10 mouse cellular contexts compared by ENCODE assay signal in the genomic region with DNA sequence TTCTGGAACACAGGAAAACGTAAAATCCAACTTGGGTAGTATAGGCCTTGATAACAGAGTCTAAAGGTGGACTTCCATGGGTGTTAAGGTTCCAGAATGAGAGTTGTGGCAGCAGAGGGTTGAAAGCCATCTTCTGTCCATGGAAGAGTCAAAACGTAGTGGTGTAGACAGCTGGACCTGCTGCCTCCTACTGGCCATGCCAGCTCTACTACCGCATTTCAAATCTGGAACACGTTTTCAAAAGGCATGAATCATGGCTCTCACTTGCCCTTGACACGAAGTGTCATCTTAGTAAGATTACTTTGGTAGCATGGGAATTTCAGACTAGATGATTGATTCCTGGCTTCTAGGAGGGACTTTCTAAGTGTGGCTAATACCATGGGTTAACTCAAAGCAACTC. TPM values are rescaled to one million over a fixed set of nuclear protein-coding genes. Genes with fewer than 3 reads are reported as not detected.
DNase-seq lines count a peak whose midpoint lies in the region; ATAC-seq and TF ChIP-seq lines count a peak whose summit lies in the region.
"Had no signal": no experiment of that assay in that cellular context is flagged by ENCODE, and none has a peak within 500 bp of the region (broad histone marks: within the 10 kb centered on the region; RNA-seq: fewer than 3 reads in every experiment).

No protein-coding gene starts in this region.

- H3K27me3 ChIP-seq in heart, postnatal 0 days (ENCODE audit: control insufficient read depth, insufficient read depth, low read length), result no peaks in the 10 kb centered on the region
- H3K27me3 ChIP-seq in heart, embryonic 12.5 days (replicated peaks), result no peaks in the 10 kb centered on the region
- no peaks in the 10 kb centered on the region for H3K27me3 ChIP-seq in forebrain, embryonic 14.5 days (replicated peaks; ENCODE audit: control insufficient read depth, insufficient read depth, low read length)
- H3K27me3 ChIP-seq in forebrain, embryonic 15.5 days, result no peaks in the 10 kb centered on the region
- H3K27me3 ChIP-seq: hindbrain, embryonic 15.5 days; neural tube, embryonic 13.5 days had no signal

- no peak overlapping the region for H3K9ac ChIP-seq in heart, postnatal 0 days (replicated peaks; ENCODE audit: low read depth, low read length)
- no peak overlapping the region for H3K9ac ChIP-seq in heart, embryonic 12.5 days
- H3K9ac ChIP-seq in forebrain, embryonic 14.5 days (ENCODE audit: low read length), result no peak overlapping the region
- H3K9ac ChIP-seq in forebrain, embryonic 15.5 days (replicated peaks), result no peak overlapping the region
- H3K9ac ChIP-seq: hindbrain, embryonic 15.5 days; neural tube, embryonic 13.5 days had no signal

- H3K27ac ChIP-seq in heart, postnatal 0 days (ENCODE audit: low read depth), result no peak overlapping the region
- no peak overlapping the region for H3K27ac ChIP-seq in heart, embryonic 12.5 days (ENCODE audit: poor library complexity, severe bottlenecking)
- no peak overlapping the region for H3K27ac ChIP-seq in forebrain, embryonic 14.5 days (ENCODE audit: low read depth, low read length)
- H3K27ac ChIP-seq in forebrain, embryonic 15.5 days (replicated peaks), result no peak overlapping the region
- H3K27ac ChIP-seq: hindbrain, embryonic 15.5 days; neural tube, embryonic 13.5 days had no signal

- peak; percentile 12 for DNase-seq in heart, postnatal 0 days (ENCODE audit: low spot score)
- DNase-seq in NIH3T3 (ENCODE audit: low read depth), result peak; percentile 38
- DNase-seq in induced T-regulatory cell, adult 2 months (ENCODE audit: low read depth), result peak; percentile 40
- no peak for DNase-seq in forebrain, embryonic 14.5 days (ENCODE audit: low spot score)

- no peaks in the 10 kb centered on the region for H3K9me3 ChIP-seq in heart, postnatal 0 days (replicated peaks; ENCODE audit: control insufficient read depth, low read length)
- H3K9me3 ChIP-seq in heart, embryonic 12.5 days (replicated peaks), result no peaks in the 10 kb centered on the region
- H3K9me3 ChIP-seq in forebrain, embryonic 14.5 days (replicated peaks; ENCODE audit: control insufficient read depth, low read length), result no peaks in the 10 kb centered on the region
- H3K9me3 ChIP-seq in forebrain, embryonic 15.5 days, result no peaks in the 10 kb centered on the region
- H3K9me3 ChIP-seq: hindbrain, embryonic 15.5 days; neural tube, embryonic 13.5 days had no signal

- TF ChIP-seq EP300 in heart, postnatal 0 days (IDR thresholded peaks at IDR 0.05; ENCODE audit: low read depth), result no peak

- peak; percentile 47 for TF ChIP-seq CTCF in heart, postnatal 0 days (IDR thresholded peaks at IDR 0.05; ENCODE audit: low read depth)

- H3K4me1 ChIP-seq in heart, postnatal 0 days (ENCODE audit: control insufficient read depth, insufficient read depth), result no peaks in the 10 kb centered on the region
- H3K4me1 ChIP-seq in heart, embryonic 12.5 days (replicated peaks), result no peaks in the 10 kb centered on the region
- H3K4me1 ChIP-seq in forebrain, embryonic 14.5 days (ENCODE audit: control insufficient read depth, insufficient read depth, low read length), result no peaks in the 10 kb centered on the region
- H3K4me1 ChIP-seq in forebrain, embryonic 15.5 days, result no peaks in the 10 kb centered on the region
- H3K4me1 ChIP-seq: hindbrain, embryonic 15.5 days had no signal

- no peak for ATAC-seq in heart, postnatal 0 days (ENCODE audit: insufficient read depth, low read depth)
- ATAC-seq in heart, embryonic 12.5 days (ENCODE audit: insufficient number of reproducible peaks, low FRiP score), result no peak
- ATAC-seq in neutrophil, adult 5-6 weeks (ENCODE audit: extremely low read depth, insufficient number of reproducible peaks, low FRiP score, poor library complexity, severe bottlenecking), result peak; percentile 59; the same call in 1 of the 2 replicates
- no peak for ATAC-seq in forebrain, embryonic 14.5 days
- no peak for ATAC-seq in forebrain, embryonic 15.5 days (replicated peaks)
- ATAC-seq in activated CD4-positive, CD25-positive, alpha-beta regulatory T cell, adult 4 months, result no peak

- no peak overlapping the region for H3K4me2 ChIP-seq in heart, postnatal 0 days (ENCODE audit: low read depth, low read length)
- H3K4me2 ChIP-seq in heart, embryonic 12.5 days, result no peak overlapping the region
- H3K4me2 ChIP-seq in forebrain, embryonic 14.5 days (ENCODE audit: low read length), result no peak overlapping the region
- H3K4me2 ChIP-seq in forebrain, embryonic 15.5 days (replicated peaks), result no peak overlapping the region
- H3K4me2 ChIP-seq: hindbrain, embryonic 15.5 days; neural tube, embryonic 13.5 days had no signal

- no peak overlapping the region for H3K4me3 ChIP-seq in heart, postnatal 0 days (ENCODE audit: low read depth, low read length)
- no peak overlapping the region for H3K4me3 ChIP-seq in heart, embryonic 12.5 days
- H3K4me3 ChIP-seq in forebrain, embryonic 14.5 days (ENCODE audit: low read depth, low read length), result no peak overlapping the region
- no peak overlapping the region for H3K4me3 ChIP-seq in forebrain, embryonic 15.5 days
- H3K4me3 ChIP-seq: hindbrain, embryonic 15.5 days; neural tube, embryonic 13.5 days had no signal

- WGBS in heart, postnatal 0 days, result 43% methylated on average over 5 of the region's 5 CpGs
- 60% methylated on average over 5 of the region's 5 CpGs for WGBS in heart, embryonic 12.5 days
- WGBS in forebrain, embryonic 14.5 days, result 81% methylated on average over 5 of the region's 5 CpGs
- 74% methylated on average over 5 of the region's 5 CpGs for WGBS in forebrain, embryonic 15.5 days

- H3K36me3 ChIP-seq in heart, postnatal 0 days (replicated peaks; ENCODE audit: control insufficient read depth, insufficient read depth, low read length), result no peaks in the 10 kb centered on the region
- H3K36me3 ChIP-seq in heart, embryonic 12.5 days, result no peaks in the 10 kb centered on the region
- no peaks in the 10 kb centered on the region for H3K36me3 ChIP-seq in forebrain, embryonic 14.5 days (ENCODE audit: control insufficient read depth, insufficient read depth, low read length)
- H3K36me3 ChIP-seq in forebrain, embryonic 15.5 days, result no peaks in the 10 kb centered on the region
- H3K36me3 ChIP-seq: hindbrain, embryonic 15.5 days; neural tube, embryonic 13.5 days had no signal

RNA-seq across cellular contexts. Expression of gene Cecr2, which starts 8.0 kb away (rescaled TPM):
- total RNA-seq in heart, postnatal 0 days (2014; rRNA removed; ENCODE audit: low replicate concordance), result 3.6 and 5.8 TPM in 2 replicates
- polyA plus RNA-seq in heart, postnatal 0 days (2015; fragmentation: Nextera tagmentation; extraction: Ambion mirVana), result 0.87 and 1.1 TPM in 2 replicates
- polyA plus RNA-seq in heart, embryonic 12.5 days (2016; fragmentation: Nextera tagmentation; extraction: Ambion mirVana), result 1.4 and 1.9 TPM in 2 replicates
- total RNA-seq in neutrophil, adult 5-6 weeks (2017), result 24.6 and 27.9 TPM in 2 replicates
- 5.3 and 5.6 TPM in 2 replicates for polyA plus RNA-seq in forebrain, embryonic 14.5 days (2014; fragmentation: Nextera tagmentation; extraction: Ambion mirVana)
- 5.7 and 7.1 TPM in 2 replicates for polyA plus RNA-seq in forebrain, embryonic 15.5 days (2015; fragmentation: Nextera tagmentation; extraction: Ambion mirVana)
- polyA plus RNA-seq in activated CD4-positive, CD25-positive, alpha-beta regulatory T cell, adult 4 months (2017; shearing (Covaris generic)), result under 1 TPM; 0.06 to 0.70 TPM
